Mouse (Mus musculus) cortical plate, adult 2 months (tissue): ENCODE results near the gene Hexb.

Experiments
- CTCF ChIP-seq: fragments of 200-500 bp; IDR thresholded peaks from 2 replicates; pipeline ENCODE4 v1.5.1; 2011; ENCODE audit warnings: mild to moderate bottlenecking, control low read depth, low read length; ENCODE audit not compliant: insufficient read depth; ENCODE audit errors: extremely low read depth
- POLR2A ChIP-seq: fragments of 200-500 bp; IDR thresholded peaks from 2 replicates; pipeline ENCODE4 v1.6.1; 2011; ENCODE audit warnings: mild to moderate bottlenecking, low read length, control low read depth; ENCODE audit not compliant: insufficient read depth; ENCODE audit errors: extremely low read depth

- TF ChIP-seq CTCF: peak; percentile 35
- peak; percentile 59 for TF ChIP-seq POLR2A
Observed at GRCm38 (mm10) chr13:97240279-97240964, 42.3 kb upstream of the Hexb start.
